8 mouse cellular contexts compared by ENCODE assay signal in genomic region chr3:96220765-96221639, GRCm38 (mm10). TPM values are rescaled to one million over a fixed set of nuclear protein-coding genes. Genes with fewer than 3 reads are reported as not detected.
A peak's percentile ranks its signal among the peaks of the same experiment; 100 is the strongest.
DNase-seq lines count a peak whose midpoint lies in the region; ATAC-seq lines count a peak whose summit lies in the region.

Gene Hist2h2ac (minus strand): TSS chr3:96220880.
Gene Hist2h2be (plus strand): TSS chr3:96221119.

- peak; percentile 82 for ATAC-seq in hindbrain, embryonic 11.5 days (ENCODE audit: low FRiP score)
- ATAC-seq in lung, embryonic 16.5 days (ENCODE audit: low read depth) = peak; percentile 94

- under 1% methylated on average over 43 of the region's 43 CpGs for WGBS in hindbrain, embryonic 11.5 days
- WGBS in lung, embryonic 16.5 days = under 1% methylated on average over 43 of the region's 43 CpGs

- no peaks in the 10 kb centered on the region for H3K27me3 ChIP-seq in hindbrain, embryonic 11.5 days (ENCODE audit: control insufficient read depth, insufficient read depth, low read length)
- H3K27me3 ChIP-seq in lung, embryonic 16.5 days (ENCODE audit: control insufficient read depth, insufficient read depth, low read depth, low read length) = no peaks in the 10 kb centered on the region

- H3K4me2 ChIP-seq in hindbrain, embryonic 11.5 days (replicated peaks; ENCODE audit: low read depth, low read length) = peak within 1 kb of the TSS; percentile 87
- peak within 1 kb of the TSS; percentile 78 for H3K4me2 ChIP-seq in lung, embryonic 16.5 days (ENCODE audit: low read depth, low read length)

- H3K36me3 ChIP-seq in hindbrain, embryonic 11.5 days (ENCODE audit: control insufficient read depth, insufficient read depth, low read length) = no peaks in the 10 kb centered on the region
- H3K36me3 ChIP-seq in lung, embryonic 16.5 days (ENCODE audit: control insufficient read depth, insufficient read depth, low read length) = no peaks in the 10 kb centered on the region

- H3K27ac ChIP-seq in hindbrain, embryonic 11.5 days (ENCODE audit: low read depth, low read length) = peak within 1 kb of the TSS; percentile 96
- H3K27ac ChIP-seq in lung, embryonic 16.5 days (ENCODE audit: low read length) = peak within 1 kb of the TSS; percentile 99

- peak within 1 kb of the TSS; percentile 62 for H3K4me3 ChIP-seq in hindbrain, embryonic 11.5 days (ENCODE audit: low read depth, low read length)
- peak within 1 kb of the TSS; percentile 74 for H3K4me3 ChIP-seq in lung, embryonic 16.5 days (ENCODE audit: low read length)

- peaks cover 6% of the 10 kb centered on the region for H3K4me1 ChIP-seq in hindbrain, embryonic 11.5 days (replicated peaks; ENCODE audit: control insufficient read depth, insufficient read depth, low read length)
- H3K4me1 ChIP-seq in lung, embryonic 16.5 days (replicated peaks; ENCODE audit: control insufficient read depth, insufficient read depth, low read length) = peaks cover 20% of the 10 kb centered on the region

- peak; percentile 94 for DNase-seq in NIH3T3 (ENCODE audit: low read depth)
- peak; percentile 84 to 85 for DNase-seq in cerebellum, postnatal 10 days
- peak; percentile 88 to 92 for DNase-seq in frontal cortex, adult 2 months (ENCODE audit: extremely low spot score in 1 of 2, low spot score in 1 of 2)
- DNase-seq in hindbrain, embryonic 11.5 days (ENCODE audit: low spot score) = peak; percentile 83
- DNase-seq in layer of hippocampus, adult 9-11 months = peak; percentile 93
- peak; percentile 88 for DNase-seq in ovary, adult 18-20 months (ENCODE audit: low spot score)
- peak; percentile 97 for DNase-seq in thymus, postnatal 0 days (ENCODE audit: low spot score)

- peak within 1 kb of the TSS; percentile 84 for H3K9ac ChIP-seq in hindbrain, embryonic 11.5 days (ENCODE audit: low read depth, low read length)
- H3K9ac ChIP-seq in lung, embryonic 16.5 days (ENCODE audit: low read length) = peak within 1 kb of the TSS; percentile 87

- no peaks in the 10 kb centered on the region for H3K9me3 ChIP-seq in hindbrain, embryonic 11.5 days (ENCODE audit: control insufficient read depth, low read length)
- no peaks in the 10 kb centered on the region for H3K9me3 ChIP-seq in lung, embryonic 16.5 days (ENCODE audit: control insufficient read depth, low read length)

RNA-seq across cellular contexts. Expression of gene Hist2h2ac, which starts in this region (rescaled TPM):
- polyA plus RNA-seq in frontal cortex, adult 2 months (2012; rRNA removed) = 0.80 and 1.9 TPM in 2 replicates
- polyA plus RNA-seq in hindbrain, embryonic 11.5 days (2014; fragmentation: Nextera tagmentation; extraction: Ambion mirVana) = 9.6 and 12.7 TPM in 2 replicates
- 8.9 and 9.0 TPM in 2 replicates for polyA plus RNA-seq in lung, embryonic 16.5 days (2015; fragmentation: Nextera tagmentation; extraction: Ambion mirVana)
- polyA plus RNA-seq in thymus, postnatal 0 days (2015; fragmentation: Nextera tagmentation; extraction: Ambion mirVana) = 41.4 and 51.6 TPM in 2 replicates

RNA-seq across cellular contexts. Expression of gene Hist2h2be, which starts in this region (rescaled TPM):
- polyA plus RNA-seq in frontal cortex, adult 2 months (2012; rRNA removed) = 10.5 and 12.2 TPM in 2 replicates
- 7.4 and 7.7 TPM in 2 replicates for polyA plus RNA-seq in hindbrain, embryonic 11.5 days (2014; fragmentation: Nextera tagmentation; extraction: Ambion mirVana)
- 7.5 and 8.8 TPM in 2 replicates for polyA plus RNA-seq in lung, embryonic 16.5 days (2015; fragmentation: Nextera tagmentation; extraction: Ambion mirVana)
- 8.6 and 10.0 TPM in 2 replicates for polyA plus RNA-seq in thymus, postnatal 0 days (2015; fragmentation: Nextera tagmentation; extraction: Ambion mirVana)

Comparison
In these comparisons a context has a peak if more than half of its experiments do, and no peak if none do; other contexts are left out.
1. Peak in every context shown above with its lines: DNase-seq, ATAC-seq, H3K4me3 ChIP-seq and H3K27ac ChIP-seq.